Comparison of ENCODE assay signal across 8 mouse cellular contexts in the genomic region with DNA sequence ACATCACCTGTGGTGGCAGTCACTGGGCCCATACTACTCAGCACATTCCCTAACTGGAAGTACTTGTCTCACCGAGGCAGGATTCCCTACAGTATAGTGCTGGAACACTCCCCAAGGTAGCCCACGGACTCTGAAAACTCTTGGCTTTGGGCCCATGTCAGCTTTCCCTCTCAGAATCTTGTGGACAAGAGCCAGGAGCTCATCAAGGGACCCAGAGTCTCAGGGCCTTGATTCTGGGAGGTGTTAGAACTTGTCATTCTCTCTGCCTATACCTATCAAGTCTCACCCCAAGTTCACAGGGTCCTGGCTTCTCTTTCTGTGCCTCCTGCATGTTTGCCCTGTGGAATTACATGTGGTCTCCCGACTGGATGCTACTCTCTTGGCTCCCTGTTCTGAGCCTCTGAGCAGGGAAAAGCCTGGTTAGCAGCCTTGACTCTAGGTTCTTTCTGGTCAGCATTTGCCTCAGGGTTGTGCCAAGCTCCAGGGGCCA. TPM values are rescaled to one million over a fixed set of nuclear protein-coding genes. Genes with fewer than 3 reads are reported as not detected.
A peak's percentile ranks its signal among the peaks of the same experiment; 100 is the strongest.
DNase-seq lines count a peak whose midpoint lies in the region; ATAC-seq lines count a peak whose summit lies in the region.

No protein-coding gene starts in this region.

- WGBS in heart, embryonic 10.5 days = 45% methylated on average over 3 of the region's 3 CpGs
- WGBS in forebrain, embryonic 10.5 days = 82% methylated on average over 3 of the region's 3 CpGs
- WGBS in midbrain, embryonic 16.5 days = 62% methylated on average over 3 of the region's 3 CpGs

- H3K27me3 ChIP-seq in heart, embryonic 10.5 days (ENCODE audit: insufficient read depth, poor library complexity, severe bottlenecking) = no peaks in the 10 kb centered on the region
- H3K27me3 ChIP-seq in forebrain, embryonic 10.5 days (ENCODE audit: poor library complexity, severe bottlenecking) = no peaks in the 10 kb centered on the region
- no peaks in the 10 kb centered on the region for H3K27me3 ChIP-seq in midbrain, embryonic 16.5 days (ENCODE audit: control insufficient read depth, insufficient read depth, low read depth, low read length)

- no peak overlapping the region for H3K4me2 ChIP-seq in midbrain, embryonic 16.5 days (ENCODE audit: low read length)

- H3K27ac ChIP-seq in heart, embryonic 10.5 days = peak overlapping the region; percentile 93
- peak overlapping the region; percentile 97 for H3K27ac ChIP-seq in forebrain, embryonic 10.5 days
- H3K27ac ChIP-seq in midbrain, embryonic 16.5 days (ENCODE audit: low read length) = peak overlapping the region; percentile 91

- no peaks in the 10 kb centered on the region for H3K9me3 ChIP-seq in heart, embryonic 10.5 days
- no peaks in the 10 kb centered on the region for H3K9me3 ChIP-seq in forebrain, embryonic 10.5 days
- H3K9me3 ChIP-seq in midbrain, embryonic 16.5 days (replicated peaks; ENCODE audit: control insufficient read depth, low read length, poor library complexity, severe bottlenecking) = no peaks in the 10 kb centered on the region

- no peak for ATAC-seq in midbrain, embryonic 16.5 days

- no peak for DNase-seq in heart, embryonic 10.5 days (ENCODE audit: low spot score)
- DNase-seq in heart, postnatal 25 days (ENCODE audit: low spot score) = no peak
- DNase-seq in forebrain, embryonic 10.5 days (ENCODE audit: extremely low spot score, low spot score) = peak; percentile 15
- DNase-seq in kidney, adult 9 months = peak; percentile 77
- DNase-seq in left cerebral cortex, postnatal 36 days (ENCODE audit: low spot score in 2 of 2) = no peak
- DNase-seq in layer of hippocampus, adult 18-20 months (ENCODE audit: low spot score in 2 of 2) = no peak
- DNase-seq in testis, postnatal 14 days (ENCODE audit: low spot score) = no peak

- H3K36me3 ChIP-seq in heart, embryonic 10.5 days = peaks cover 58% of the 10 kb centered on the region
- peaks cover 73% of the 10 kb centered on the region for H3K36me3 ChIP-seq in forebrain, embryonic 10.5 days (replicated peaks)
- peaks cover 22% of the 10 kb centered on the region for H3K36me3 ChIP-seq in midbrain, embryonic 16.5 days (ENCODE audit: control insufficient read depth, insufficient read depth, low read length)

- H3K4me3 ChIP-seq in heart, embryonic 10.5 days = peak overlapping the region; percentile 53; the same call in 1 of the 2 replicates
- no peak overlapping the region for H3K4me3 ChIP-seq in forebrain, embryonic 10.5 days
- no peak overlapping the region for H3K4me3 ChIP-seq in midbrain, embryonic 16.5 days (ENCODE audit: low read depth, low read length)

- intact Hi-C loops in heart, postnatal 25 days (cut with DNase I) = no loop called here
- intact Hi-C loops in left cerebral cortex, postnatal 36 days (cut with DNase I) = loop anchor here (2.0 kb wide), 3 partner anchors 23 to 355 kb away; a partner anchor contains a TSS

- H3K4me1 ChIP-seq in heart, embryonic 10.5 days = peaks cover 64% of the 10 kb centered on the region
- H3K4me1 ChIP-seq in forebrain, embryonic 10.5 days = peaks cover 55% of the 10 kb centered on the region
- H3K4me1 ChIP-seq in midbrain, embryonic 16.5 days (ENCODE audit: control insufficient read depth, insufficient read depth, low read length) = peaks cover 31% of the 10 kb centered on the region

- H3K9ac ChIP-seq in midbrain, embryonic 16.5 days (ENCODE audit: low read depth, low read length) = peak overlapping the region; percentile 35; the same call in 1 of the 2 replicates

RNA-seq across cellular contexts. Expression of a gene that starts 24.4 kb away (rescaled TPM):
- polyA plus RNA-seq in heart, embryonic 10.5 days (2016; fragmentation: Nextera tagmentation; extraction: Ambion mirVana) = 129 and 140 TPM in 2 replicates
- total RNA-seq in heart, postnatal 25 days (2021) = 10 to 100 TPM; 91.2 to 92.3 TPM
- polyA plus RNA-seq in forebrain, embryonic 10.5 days (2016; fragmentation: Nextera tagmentation; extraction: Ambion mirVana) = 149 and 165 TPM in 2 replicates
- 146 and 156 TPM in 2 replicates for polyA plus RNA-seq in midbrain, embryonic 16.5 days (2015; fragmentation: Nextera tagmentation; extraction: Ambion mirVana)
- total RNA-seq in left cerebral cortex, postnatal 36 days (2021) = 100 to 1,000 TPM; 175 to 182 TPM
- total RNA-seq in layer of hippocampus, adult 18-20 months (2021) = 100 to 1,000 TPM; 170 to 176 TPM

RNA-seq across cellular contexts. Expression of a gene that starts 24.6 kb away (rescaled TPM):
- 36.1 and 55.2 TPM in 2 replicates for polyA plus RNA-seq in heart, embryonic 10.5 days (2016; fragmentation: Nextera tagmentation; extraction: Ambion mirVana)
- total RNA-seq in heart, postnatal 25 days (2021) = 100 to 1,000 TPM; 433 to 486 TPM
- polyA plus RNA-seq in forebrain, embryonic 10.5 days (2016; fragmentation: Nextera tagmentation; extraction: Ambion mirVana) = 23.2 and 23.6 TPM in 2 replicates
- polyA plus RNA-seq in midbrain, embryonic 16.5 days (2015; fragmentation: Nextera tagmentation; extraction: Ambion mirVana) = 23.6 and 26.0 TPM in 2 replicates
- 10 to 100 TPM; 46.3 to 54.5 TPM for total RNA-seq in left cerebral cortex, postnatal 36 days (2021)
- total RNA-seq in layer of hippocampus, adult 18-20 months (2021) = 10 to 100 TPM; 45.9 to 55.6 TPM

RNA-seq across cellular contexts. Expression of a gene that starts 33.8 kb away (rescaled TPM):
- 1.00 and 2.2 TPM in 2 replicates for polyA plus RNA-seq in heart, embryonic 10.5 days (2016; fragmentation: Nextera tagmentation; extraction: Ambion mirVana)
- 1 to 10 TPM; 4.1 to 6.9 TPM for total RNA-seq in heart, postnatal 25 days (2021)
- 1.6 and 2.0 TPM in 2 replicates for polyA plus RNA-seq in forebrain, embryonic 10.5 days (2016; fragmentation: Nextera tagmentation; extraction: Ambion mirVana)
- polyA plus RNA-seq in midbrain, embryonic 16.5 days (2015; fragmentation: Nextera tagmentation; extraction: Ambion mirVana) = 2.0 TPM in 2 replicates
- 10 to 100 TPM; 17.9 to 21.3 TPM for total RNA-seq in left cerebral cortex, postnatal 36 days (2021)
- 10 to 100 TPM; 15.2 to 18.0 TPM for total RNA-seq in layer of hippocampus, adult 18-20 months (2021)

RNA-seq across cellular contexts. Expression of a gene that starts 48.2 kb away (rescaled TPM):
- 29.9 and 36.1 TPM in 2 replicates for polyA plus RNA-seq in heart, embryonic 10.5 days (2016; fragmentation: Nextera tagmentation; extraction: Ambion mirVana)
- 10 to 100 TPM in 1 of 2 experiments, 1 to 10 TPM in 1; 8.3 to 10.4 TPM for total RNA-seq in heart, postnatal 25 days (2021)
- polyA plus RNA-seq in forebrain, embryonic 10.5 days (2016; fragmentation: Nextera tagmentation; extraction: Ambion mirVana) = 54.8 and 60.1 TPM in 2 replicates
- 63.6 and 67.8 TPM in 2 replicates for polyA plus RNA-seq in midbrain, embryonic 16.5 days (2015; fragmentation: Nextera tagmentation; extraction: Ambion mirVana)
- total RNA-seq in left cerebral cortex, postnatal 36 days (2021) = 10 to 100 TPM; 24.4 to 27.0 TPM
- 10 to 100 TPM; 21.9 to 26.3 TPM for total RNA-seq in layer of hippocampus, adult 18-20 months (2021)

Comparison
In these comparisons a context has a peak if more than half of its experiments do, and no peak if none do; other contexts are left out.
1. DNase-seq: peak in forebrain, embryonic 10.5 days (single experiment) and kidney, adult 9 months (single experiment); none in heart, embryonic 10.5 days (single experiment), heart, postnatal 25 days (single experiment), left cerebral cortex, postnatal 36 days (0 of 2), layer of hippocampus, adult 18-20 months (0 of 2) and testis, postnatal 14 days (single experiment).
2. RNA of a gene that starts 24.6 kb away (total RNA-seq): 433 to 486 TPM in heart, postnatal 25 days; 45.9 to 55.6 TPM in layer of hippocampus, adult 18-20 months and 46.3 to 54.5 TPM in left cerebral cortex, postnatal 36 days; every median in the first group is over 4 times any median in the second.
3. Peak in every context shown above with its lines, with median percentiles within 50 percentile points of each other: H3K27ac ChIP-seq.